Mouse (Mus musculus) midbrain, embryonic 16.5 days (tissue): ENCODE measurements around the gene M6pr. TPM values are rescaled to one million over a fixed set of nuclear protein-coding genes. Genes with fewer than 3 reads are reported as not detected.

Source experiments
- ATAC-seq: fragments of 200-750 bp; cut with Nextera tagmentation; 2 replicates; pipeline ENCODE4 v1.8.0; 2017; ENCODE audit warnings: moderate TSS enrichment
- H3K27ac ChIP-seq: fragments of 300-500 bp; sonication (generic); 2 replicates; pipeline ENCODE4 v1.5.1; 2014; ENCODE audit warnings: mild to moderate bottlenecking, low read length, mixed read lengths
- H3K27me3 ChIP-seq: fragments of 300-500 bp; sonication (generic); 2 replicates; pipeline ENCODE4 v1.6.1; 2014; ENCODE audit warnings: low read depth, low read length, mixed read lengths; ENCODE audit not compliant: control insufficient read depth, insufficient read depth
- H3K36me3 ChIP-seq: fragments of 300-500 bp; sonication (generic); 2 replicates; pipeline ENCODE4 v1.6.1; 2014; ENCODE audit warnings: mild to moderate bottlenecking, low read length, moderate library complexity, mixed read lengths; ENCODE audit not compliant: control insufficient read depth, insufficient read depth
- H3K4me1 ChIP-seq: fragments of 300-500 bp; sonication (generic); 2 replicates; pipeline ENCODE4 v1.6.1; 2014; ENCODE audit warnings: mild to moderate bottlenecking, low read length, mixed read lengths; ENCODE audit not compliant: control insufficient read depth, insufficient read depth
- H3K4me2 ChIP-seq: fragments of 300-500 bp; sonication (generic); 2 replicates; pipeline ENCODE4 v1.6.1; 2014; ENCODE audit warnings: mild to moderate bottlenecking, low read length, mixed read lengths
- H3K4me3 ChIP-seq: fragments of 300-500 bp; sonication (generic); 2 replicates; pipeline ENCODE4 v1.5.1; 2014; ENCODE audit warnings: low read depth, mild to moderate bottlenecking, low read length, moderate library complexity, mixed read lengths
- H3K9ac ChIP-seq: fragments of 300-500 bp; sonication (generic); 2 replicates; pipeline ENCODE4 v1.6.1; 2014; ENCODE audit warnings: low read depth, low read length, mixed read lengths
- H3K9me3 ChIP-seq: fragments of 300-500 bp; sonication (generic); replicated peaks from 2 replicates; pipeline ENCODE4 v1.6.1; 2014; ENCODE audit warnings: mild to moderate bottlenecking, low read length, mixed read lengths; ENCODE audit not compliant: control insufficient read depth, poor library complexity, severe bottlenecking
- WGBS: fragments of 180-500 bp; shearing (Covaris S2); extraction: QIAGEN DNeasy Blood & Tissue Kit; methylation state at CpG from one replicate; pipeline ENCODE4 v1.1.7; 2014; 5-methylcytosine and 5-hydroxymethylcytosine counted together
- polyA plus RNA-seq: library from polyadenylated mRNA; unstranded; fragments of >200 nt; fragmentation: Nextera tagmentation; extraction: Ambion mirVana; gene quantifications from 2 replicates; pipeline ENCODE4 v1.2.1, GENCODE M21; 2015

M6pr gene
- polyA plus RNA-seq, 1 experiment from 2014 or later = 50.5 TPM

DNA sequence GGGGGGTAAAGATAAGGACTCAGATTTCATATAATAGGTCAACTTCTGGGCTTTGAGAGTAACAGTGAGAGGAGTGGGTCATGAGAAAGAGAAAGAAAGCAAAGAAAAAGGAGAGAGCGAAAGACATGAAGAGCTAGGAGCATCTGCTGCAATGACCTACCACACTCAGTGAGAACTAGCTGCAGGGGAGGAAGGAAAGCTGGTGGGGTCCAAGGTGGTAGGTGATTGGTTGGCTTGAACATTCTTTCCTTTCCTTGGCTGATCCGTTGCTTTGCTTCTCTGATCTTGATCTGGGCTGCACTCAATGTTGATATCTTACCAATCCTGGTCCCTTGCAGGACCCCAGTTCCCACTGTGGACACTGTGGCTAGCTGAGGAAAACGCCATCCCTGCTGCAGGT lies 58.5 kb downstream of the M6pr start:
- no peak overlapping the region for H3K4me2 ChIP-seq
- WGBS = 61% methylated on average over 3 of the region's 3 CpGs
- no peak overlapping the region for H3K4me3 ChIP-seq
- H3K9ac ChIP-seq = no peak overlapping the region
- H3K9me3 ChIP-seq = no peaks in the 10 kb centered on the region
- H3K36me3 ChIP-seq = no peaks in the 10 kb centered on the region
- no peaks in the 10 kb centered on the region for H3K4me1 ChIP-seq
- ATAC-seq = no peak
- no peak overlapping the region for H3K27ac ChIP-seq
- H3K27me3 ChIP-seq = no peaks in the 10 kb centered on the region

Other genes with a start within 250 kb of the M6pr start
- gene Klrg1, start 25.8 kb upstream of the M6pr start, polyA plus RNA-seq = 1.4 and 1.6 TPM in 2 replicates
- 32.2 and 34.2 TPM in 2 replicates for gene Phc1, start 31.8 kb downstream of the M6pr start, polyA plus RNA-seq
- 112 and 128 TPM in 2 replicates for gene Rimklb, start 190.0 kb downstream of the M6pr start, polyA plus RNA-seq
- gene Mfap5, start 197.1 kb downstream of the M6pr start, polyA plus RNA-seq = 3.6 and 4.1 TPM in 2 replicates
- gene Aicda, start 245.1 kb downstream of the M6pr start, polyA plus RNA-seq = 0.24 and 0.31 TPM in 2 replicates